Mouse (Mus musculus): ENCODE data around the gene Bbs5.

GRCm38 (mm10) chr2:69712981-69713625 is 66.1 kb downstream of the Bbs5 start, which contains the start of gene Fastkd1:
- no peak for TF ChIP-seq CTCF (conservative IDR thresholded peaks at IDR 0.05; ENCODE audit: low read length)
- no peak for TF ChIP-seq POU5F1 (IDR thresholded peaks at IDR 0.05; ENCODE audit: borderline replicate concordance, low read length)

All from E14TG2a.4 (cell line).